18 mouse cellular contexts compared by ENCODE assay signal in the genomic region with DNA sequence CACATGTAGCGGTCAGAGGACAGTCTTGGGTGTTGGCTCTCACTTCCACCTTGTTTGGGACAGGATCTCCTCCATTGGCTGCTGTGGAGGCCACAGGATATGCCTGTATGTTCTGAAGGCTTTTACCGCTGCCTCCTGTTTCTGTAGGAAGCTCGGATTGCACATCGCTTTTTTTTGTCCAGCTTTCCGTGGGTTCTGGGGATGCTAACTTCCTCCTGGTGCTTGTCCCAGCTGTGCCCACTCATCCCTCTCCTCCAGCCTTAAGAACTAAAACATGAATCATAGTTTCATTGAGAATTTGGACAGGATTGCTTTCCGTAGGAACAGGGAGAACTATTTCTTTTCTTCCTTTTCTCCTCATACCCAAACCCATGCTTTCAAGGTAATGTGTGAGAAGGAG. TPM values are rescaled to one million over a fixed set of nuclear protein-coding genes. Genes with fewer than 3 reads are reported as not detected.
DNase-seq lines count a peak whose midpoint lies in the region; ATAC-seq lines count a peak whose summit lies in the region.
"Had no signal": no experiment of that assay in that cellular context is flagged by ENCODE, and none has a peak within 500 bp of the region (broad histone marks: within the 10 kb centered on the region; RNA-seq: fewer than 3 reads in every experiment).

No protein-coding gene starts in this region.

- intact Hi-C loops in left cerebral cortex, postnatal 25 days (cut with DNase I): no loop called here
- intact Hi-C loops in left cerebral cortex, postnatal 4 days (cut with DNase I): no loop called here
- intact Hi-C loops in left cerebral cortex, postnatal 36 days (cut with DNase I): no loop called here

- DNase-seq in frontal cortex, postnatal 14 days (ENCODE audit: low spot score in 2 of 2): no peak
- DNase-seq in left cerebral cortex, postnatal 25 days (ENCODE audit: low spot score in 2 of 2): peak; percentile 34 to 91
- no peak for DNase-seq in left cerebral cortex, postnatal 4 days
- DNase-seq in 3T3-L1 (ENCODE audit: low read depth, low spot score) (peak; percentile 9), MN1 (ENCODE audit: low spot score) (no peak)
- peak; percentile 47 to 65 for DNase-seq in left cerebral cortex, postnatal 36 days (ENCODE audit: low spot score in 2 of 2)
- DNase-seq in Muller cell, postnatal 12 days (ENCODE audit: inconsistent ontology term): no peak
- DNase-seq: adrenal gland, adult 8-10 months; adrenal gland, postnatal 36 days; cerebellum, adult 11-12 months; cerebellum, adult 9-10 months; cerebellum, postnatal 36 days; gastrocnemius, postnatal 14 days; heart, adult 2 months; heart, postnatal 14 days had no signal

- peak; percentile 98 for ATAC-seq in frontal cortex, adult (ENCODE audit: low TSS enrichment)
- ATAC-seq: forebrain, embryonic 16.5 days; hindbrain, postnatal 0 days had no signal

RNA-seq across cellular contexts. Expression of a gene that starts 24.3 kb away (rescaled TPM):
- total RNA-seq in left cerebral cortex, postnatal 25 days (2021): 10 to 100 TPM; 26.0 to 31.6 TPM
- 10 to 100 TPM; 42.1 to 42.9 TPM for total RNA-seq in left cerebral cortex, postnatal 4 days (2021)
- 10 to 100 TPM; 29.7 to 30.3 TPM for total RNA-seq in left cerebral cortex, postnatal 36 days (2021)

RNA-seq across cellular contexts. Expression of a gene that starts 27.1 kb away (rescaled TPM):
- 100 to 1,000 TPM; 133 TPM for total RNA-seq in left cerebral cortex, postnatal 25 days (2021)
- total RNA-seq in left cerebral cortex, postnatal 4 days (2021): 100 to 1,000 TPM; 110 TPM
- total RNA-seq in left cerebral cortex, postnatal 36 days (2021): 100 to 1,000 TPM; 120 to 139 TPM

Comparison
In these comparisons a context has a peak if more than half of its experiments do, and no peak if none do; other contexts are left out.
1. DNase-seq: peak in left cerebral cortex, postnatal 25 days (2 of 2), 3T3-L1 (single experiment) and left cerebral cortex, postnatal 36 days (2 of 2); none in frontal cortex, postnatal 14 days (0 of 2), left cerebral cortex, postnatal 4 days (single experiment), Muller cell, postnatal 12 days (single experiment) and MN1 (single experiment).